Mouse (Mus musculus) olfactory bulb, adult 2 months (tissue): ENCODE results near the gene 3110082I17Rik. TPM values are rescaled to one million over a fixed set of nuclear protein-coding genes. Genes with fewer than 3 reads are reported as not detected.

ENCODE experiments used
- H3K27ac ChIP-seq: fragments of 200-500 bp; 2 replicates; pipeline ENCODE4 v1.5.1; 2012; ENCODE audit warnings: low read depth, low read length; ENCODE audit not compliant: insufficient read depth
- H3K4me1 ChIP-seq: fragments of 200-500 bp; 2 replicates; pipeline ENCODE4 v1.6.1; 2012; ENCODE audit warnings: low read length; ENCODE audit not compliant: control insufficient read depth, insufficient read depth
- H3K4me3 ChIP-seq: fragments of 200-500 bp; 2 replicates; pipeline ENCODE4 v1.5.1; 2012; ENCODE audit warnings: mild to moderate bottlenecking, low read depth, low read length, moderate library complexity; ENCODE audit not compliant: insufficient read depth
- CTCF ChIP-seq: fragments of 200-500 bp; IDR thresholded peaks from 2 replicates; pipeline ENCODE4 v1.5.1; 2012; ENCODE audit warnings: low read depth, mild to moderate bottlenecking, low read length, moderate library complexity; ENCODE audit not compliant: insufficient read depth
- POLR2A ChIP-seq: fragments of 200-500 bp; IDR thresholded peaks from 2 replicates; pipeline ENCODE4 v1.6.1; 2012; ENCODE audit warnings: mild to moderate bottlenecking, low read depth, low read length, moderate library complexity; ENCODE audit not compliant: insufficient read depth
- WGBS: fragments of 180-500 bp; shearing (Covaris S2); methylation state at CpG from one replicate; pipeline ENCODE4 v1.1.7; 2018; 5-methylcytosine and 5-hydroxymethylcytosine counted together
- polyA plus RNA-seq: library from polyadenylated mRNA; stranded (reverse); fragments of >200 nt; gene quantifications from 2 replicates; pipeline ENCODE4 v1.2.4, GENCODE M21; 2012; ENCODE audit warnings: low replicate concordance; ENCODE audit not compliant: missing spikeins, insufficient read depth, insufficient read length

The 3110082I17Rik gene
- polyA plus RNA-seq, 1 experiment = not detected

DNA sequence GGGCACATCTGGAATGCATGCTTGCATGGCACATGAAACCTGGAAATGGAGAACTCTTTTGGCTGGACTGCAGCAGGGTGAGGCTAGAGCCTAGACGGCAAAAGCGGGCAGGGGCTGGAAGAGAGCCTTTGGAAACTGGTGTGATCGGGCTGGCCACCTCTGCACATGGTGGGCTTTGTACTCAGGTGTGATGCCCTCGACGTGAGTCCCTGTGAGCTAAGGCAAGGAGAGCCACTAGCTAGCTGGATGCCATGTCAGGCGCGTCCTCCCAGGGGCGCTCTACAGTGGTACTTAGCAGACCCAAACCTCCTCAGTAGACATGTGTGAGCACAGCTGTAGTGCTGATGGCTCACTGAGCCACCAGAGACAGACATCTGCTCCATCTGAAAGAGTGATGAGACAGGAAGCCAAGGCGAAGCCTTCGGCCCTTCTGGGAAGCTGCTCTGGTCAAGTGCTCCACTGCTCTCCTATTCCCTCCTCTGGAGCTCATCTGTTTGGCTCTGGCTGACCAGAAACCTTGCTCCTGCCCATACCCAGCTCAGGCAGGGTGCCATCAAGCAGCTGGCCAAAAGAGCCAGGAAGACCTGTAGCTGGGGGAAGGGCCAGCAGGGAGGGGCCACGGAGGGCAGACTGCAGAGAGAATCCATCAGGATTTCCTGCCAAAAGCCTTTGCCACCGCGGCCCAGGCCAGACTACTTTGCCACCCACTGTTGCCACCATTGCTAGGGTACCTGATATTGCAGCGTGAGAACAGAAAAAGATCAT lies 53.0 kb downstream of the 3110082I17Rik start:
- WGBS = 83% methylated on average over 14 of the region's 14 CpGs
- TF ChIP-seq POLR2A = no peak
- TF ChIP-seq CTCF = no peak
- Histone ChIP-seq H3K27ac (no peak overlapping the region), H3K4me3 (no peak overlapping the region), H3K4me1 (no peaks in the 10 kb centered on the region; the same call in 1 of the 2 replicates)

DNA sequence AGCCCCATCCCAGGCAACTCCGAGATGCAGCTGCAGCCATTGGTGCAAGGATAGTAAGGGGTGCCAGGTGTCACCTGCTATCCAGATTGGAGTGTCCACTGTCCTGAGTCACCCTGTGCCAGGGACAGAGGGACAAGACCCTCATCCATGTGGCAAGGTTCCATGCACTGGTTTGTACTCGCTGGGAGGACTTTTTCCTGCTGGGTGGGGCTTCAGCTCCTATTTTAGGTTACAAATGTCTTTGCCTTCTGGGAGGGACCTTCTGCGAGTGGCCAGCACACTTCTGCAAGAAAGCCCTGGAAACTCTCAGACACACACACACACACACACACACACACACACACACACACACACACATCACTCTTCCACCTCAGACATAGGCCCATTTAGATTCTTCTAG lies 54.4 kb downstream of the 3110082I17Rik start:
- TF ChIP-seq POLR2A = no peak
- no peak for TF ChIP-seq CTCF
- Histone ChIP-seq H3K4me3 (no peak overlapping the region), H3K27ac (no peak overlapping the region), H3K4me1 (no peaks in the 10 kb centered on the region; the same call in 1 of the 2 replicates)
- 85% methylated on average over 3 of the region's 3 CpGs for WGBS

GRCm38 (mm10) chr5:139405478-139405877 lies 54.8 kb downstream of the 3110082I17Rik start:
- H3K4me1 ChIP-seq = no peaks in the 10 kb centered on the region; the same call in 1 of the 2 replicates
- WGBS = 93% methylated on average over 7 of the region's 7 CpGs
- no peak for TF ChIP-seq POLR2A
- TF ChIP-seq CTCF = no peak
- H3K27ac ChIP-seq = no peak overlapping the region
- H3K4me3 ChIP-seq = no peak overlapping the region

DNA sequence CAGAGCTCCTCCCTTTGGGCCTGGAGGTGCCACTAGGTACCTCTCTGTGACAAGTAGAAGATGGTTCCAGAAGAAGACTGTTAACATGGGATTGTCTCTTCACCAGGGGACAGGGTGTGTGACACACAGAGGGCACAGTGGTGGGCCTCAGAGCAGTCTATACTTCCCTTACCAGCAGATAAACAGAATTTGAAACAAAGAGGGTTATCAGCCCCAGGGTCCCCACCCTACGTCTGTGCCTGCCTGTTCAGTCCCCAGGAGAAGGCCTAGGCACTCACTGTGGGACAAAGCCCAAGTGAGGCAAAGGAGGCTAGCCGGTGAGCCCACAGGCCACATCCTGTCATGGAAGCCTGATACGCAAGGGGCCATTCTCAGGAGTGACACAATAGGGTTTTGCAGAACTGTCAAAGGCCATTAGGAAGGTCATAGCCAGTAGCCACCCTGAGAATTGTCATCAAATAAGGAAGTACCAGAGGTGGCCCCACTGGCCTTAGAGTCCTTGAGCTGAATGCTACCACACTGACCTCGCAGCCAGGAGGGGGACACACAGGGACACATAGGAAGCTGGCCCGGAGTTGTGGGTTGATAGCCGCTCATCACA lies 55.4 kb downstream of the 3110082I17Rik start, which contains the start of gene C130050O18Rik:
Gene C130050O18Rik, plus strand, starts transcription at position 480 of the 601 bp plus-strand sequence.
- TF ChIP-seq CTCF = no peak
- TF ChIP-seq POLR2A = no peak
- no peak within 1 kb of the TSS for H3K27ac ChIP-seq
- no peak within 1 kb of the TSS for H3K4me3 ChIP-seq
- WGBS = 93% methylated on average over 6 of the region's 6 CpGs
- peaks cover under 1% of the 10 kb centered on the region for H3K4me1 ChIP-seq

DNA sequence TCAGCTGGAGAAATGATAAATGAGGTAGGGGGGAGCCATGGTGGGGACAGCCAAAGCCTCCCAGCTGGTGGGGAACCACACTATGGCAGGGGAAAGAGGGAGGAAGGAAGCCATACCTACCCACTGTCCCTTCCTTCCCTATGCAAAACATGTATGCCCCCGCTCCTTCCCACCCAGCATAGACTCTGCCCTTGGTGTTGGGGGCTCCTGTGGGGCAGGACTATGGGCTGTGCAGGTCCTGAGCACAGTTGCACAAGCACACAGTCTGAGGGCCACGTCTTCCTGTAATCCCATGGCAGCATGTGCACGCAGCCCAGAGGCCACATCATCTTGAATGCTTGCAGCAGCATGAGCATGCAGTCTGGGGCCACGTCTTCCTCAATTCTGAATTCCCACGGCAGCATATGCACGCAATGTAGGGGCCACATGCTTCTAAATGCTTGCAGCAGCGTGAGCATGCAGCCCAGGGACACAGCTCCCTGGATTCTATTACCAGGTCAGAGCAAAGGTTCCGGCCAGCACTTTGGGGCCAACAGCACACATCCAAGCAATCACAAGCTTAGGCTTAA lies 56.6 kb downstream of the 3110082I17Rik start:
- TF ChIP-seq CTCF (no peak), POLR2A (no peak)
- no peak overlapping the region for H3K4me3 ChIP-seq
- WGBS = 95% methylated on average over 8 of the region's 8 CpGs
- H3K27ac ChIP-seq = no peak overlapping the region
- H3K4me1 ChIP-seq = peaks cover 5% of the 10 kb centered on the region

GRCm38 (mm10) chr5:139402106-139402505 lies 58.2 kb downstream of the 3110082I17Rik start:
- no peak overlapping the region for H3K4me3 ChIP-seq
- 98% methylated on average over 2 of the region's 2 CpGs for WGBS
- peaks cover 13% of the 10 kb centered on the region for H3K4me1 ChIP-seq
- H3K27ac ChIP-seq = no peak overlapping the region
- TF ChIP-seq CTCF = no peak
- TF ChIP-seq POLR2A = no peak

DNA sequence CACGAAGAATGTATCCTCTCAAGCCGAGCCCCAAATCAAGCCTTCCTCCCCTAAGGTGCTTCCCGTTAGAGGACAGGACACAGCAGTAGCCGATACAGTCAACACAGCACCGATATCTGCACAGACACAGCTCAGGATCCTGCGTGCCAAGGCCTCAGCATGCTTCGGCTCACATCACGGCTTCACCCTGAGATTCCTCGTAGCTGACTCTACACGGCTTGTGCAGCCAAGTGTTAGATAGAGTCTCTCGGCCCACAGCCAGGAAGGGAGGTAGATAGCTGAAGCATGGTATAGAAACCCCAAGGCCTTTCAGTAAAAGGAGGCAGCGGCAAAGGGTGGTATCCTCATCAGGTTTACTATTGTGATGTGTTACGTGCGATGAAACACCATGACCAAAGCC lies 60.3 kb downstream of the 3110082I17Rik start:
- no peak for TF ChIP-seq POLR2A
- TF ChIP-seq CTCF = no peak
- H3K4me3 ChIP-seq = no peak overlapping the region
- H3K4me1 ChIP-seq = peaks cover 13% of the 10 kb centered on the region
- 90% methylated on average over 14 of the region's 14 CpGs for WGBS
- H3K27ac ChIP-seq = no peak overlapping the region

- no peak for TF ChIP-seq CTCF
- TF ChIP-seq POLR2A = no peak
- 58% methylated on average over 5 of the region's 5 CpGs for WGBS
These were observed 61.5 kb downstream of the 3110082I17Rik start for GRCm38 (mm10) chr5:139398786-139399185.

More at GRCm38 (mm10) chr5:139398786-139399185, 61.5 kb downstream of the 3110082I17Rik start:
- H3K27ac ChIP-seq = no peak overlapping the region
- no peak overlapping the region for H3K4me3 ChIP-seq
- peaks cover 13% of the 10 kb centered on the region for H3K4me1 ChIP-seq
